24 mouse cellular contexts compared by ENCODE assay signal in genomic region chr5:150265005-150265404, GRCm38 (mm10).
"Had no signal": no experiment of that assay in that cellular context is flagged by ENCODE, and none has a peak within 500 bp of the region (broad histone marks: within the 10 kb centered on the region; RNA-seq: fewer than 3 reads in every experiment).

No protein-coding gene starts in this region.

- H3K9ac ChIP-seq: heart, embryonic 13.5 days; heart, embryonic 15.5 days; hindbrain, embryonic 13.5 days; hindbrain, embryonic 15.5 days; kidney, embryonic 15.5 days; limb, embryonic 13.5 days; limb, embryonic 15.5 days; liver, embryonic 12.5 days; liver, embryonic 14.5 days had no signal

- ATAC-seq: hindbrain, postnatal 0 days; liver, embryonic 12.5 days had no signal

- H3K27ac ChIP-seq: gastrocnemius, adult 2 months; heart, embryonic 10.5 days; heart, embryonic 13.5 days; heart, embryonic 15.5 days; hindbrain, embryonic 13.5 days; hindbrain, embryonic 15.5 days; hindbrain, postnatal 0 days; kidney, embryonic 15.5 days; liver, embryonic 12.5 days; liver, embryonic 14.5 days had no signal

- H3K36me3 ChIP-seq: heart, embryonic 15.5 days; hindbrain, embryonic 15.5 days; kidney, embryonic 15.5 days; limb, embryonic 13.5 days; limb, embryonic 15.5 days; liver, embryonic 12.5 days had no signal

- H3K27me3 ChIP-seq: heart, embryonic 13.5 days; heart, embryonic 15.5 days; hindbrain, embryonic 13.5 days; hindbrain, embryonic 15.5 days; kidney, embryonic 15.5 days; limb, embryonic 13.5 days; limb, embryonic 15.5 days had no signal

- H3K4me2 ChIP-seq: heart, embryonic 13.5 days; heart, embryonic 15.5 days; hindbrain, embryonic 13.5 days; hindbrain, embryonic 15.5 days; kidney, embryonic 15.5 days; limb, embryonic 13.5 days; limb, embryonic 15.5 days; liver, embryonic 12.5 days had no signal

- DNase-seq: gastrocnemius, adult 2 months; gastrocnemius, postnatal 10 days; gastrocnemius, postnatal 25 days; heart, adult 18-20 months; heart, postnatal 14 days; heart, postnatal 36 days; kidney, adult 11 months; kidney, adult 2 months; kidney, adult 9 months; kidney, postnatal 10 days; kidney, postnatal 36 days; layer of hippocampus, postnatal 36 days; left cerebral cortex, postnatal 4 days had no signal

- H3K4me3 ChIP-seq: gastrocnemius, adult 2 months; heart, embryonic 10.5 days; heart, embryonic 13.5 days; heart, embryonic 15.5 days; hindbrain, embryonic 13.5 days; hindbrain, embryonic 15.5 days; kidney, embryonic 15.5 days; limb, embryonic 13.5 days; limb, embryonic 15.5 days; liver, embryonic 12.5 days had no signal

- H3K9me3 ChIP-seq: hindbrain, embryonic 13.5 days; hindbrain, embryonic 15.5 days; limb, embryonic 13.5 days; limb, embryonic 15.5 days had no signal
